Mouse (Mus musculus) cerebellum, adult 2 months (tissue): ENCODE results near the gene Myt1l.

Experiments
- CTCF ChIP-seq: fragments of 200-500 bp; IDR thresholded peaks from 2 replicates; pipeline ENCODE4 v1.5.1; 2011; ENCODE audit warnings: low read depth, mild to moderate bottlenecking, control low read depth, low read length, moderate library complexity, borderline replicate concordance; ENCODE audit not compliant: insufficient read depth
- POLR2A ChIP-seq: fragments of 200-500 bp; IDR thresholded peaks from 2 replicates; pipeline ENCODE4 v1.6.1; 2011; ENCODE audit warnings: low read length, control low read depth, borderline replicate concordance; ENCODE audit not compliant: insufficient read depth

- TF ChIP-seq CTCF (no peak), POLR2A (no peak)
These were observed 28.7 kb downstream of the Myt1l start for GRCm38 (mm10) chr12:29556901-29557300.
